Mouse (Mus musculus): ENCODE measurements at regions not wholly inside any gene's neighbourhood (a gene's known extent, or its start where the extent isn't known, plus 50 kb on each side); places are given as distances from the start of the nearest gene placed in this dataset.
A peak's percentile ranks its signal among the peaks of the same experiment; 100 is the strongest.
"Not testable (repeated sequence)": the region's sequence is repeated elsewhere in the genome, so short reads cannot be mapped to it uniquely, and the experiment has no call there.

DNA sequence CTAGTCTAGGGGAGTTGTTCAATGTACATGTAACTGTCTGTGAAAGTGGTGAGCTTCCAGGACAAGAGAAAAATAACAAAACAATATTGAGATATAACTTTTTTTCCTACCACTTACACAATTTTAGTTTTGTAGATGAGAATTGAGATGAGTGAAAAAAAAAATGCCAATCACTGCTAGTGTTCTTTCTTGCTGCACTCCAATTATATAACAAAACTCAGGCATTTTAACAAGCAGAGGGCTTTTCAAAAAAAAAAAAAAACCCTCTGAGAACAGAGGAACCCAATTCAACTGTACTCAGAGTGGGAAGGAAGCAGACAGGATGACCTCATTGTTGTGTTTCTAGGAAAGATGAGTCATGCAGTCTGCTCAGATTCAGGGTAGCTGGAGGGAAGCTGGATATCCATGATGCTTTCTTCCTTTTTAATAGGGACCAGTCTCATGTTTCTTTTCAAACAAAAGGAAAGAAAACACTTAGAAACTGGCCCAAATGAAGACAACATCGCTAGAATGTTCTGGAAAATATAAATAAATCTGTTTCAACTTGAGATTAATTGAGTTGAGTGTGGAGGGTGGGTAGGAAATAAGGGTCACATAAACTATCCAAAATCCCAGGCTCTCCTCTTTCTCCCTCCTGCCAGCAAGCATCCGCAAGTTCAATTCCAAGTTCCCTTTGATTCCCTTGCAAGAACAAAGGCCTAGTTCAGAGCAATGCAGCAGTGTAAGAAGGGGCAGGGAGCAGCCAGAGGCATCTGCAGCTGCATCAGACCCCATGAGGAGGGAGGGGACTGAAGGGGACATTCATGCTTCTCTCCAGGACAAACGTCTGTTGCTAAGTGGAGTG, 250.6 kb downstream of the Trib2 start:
- no peak for DNase-seq (ENCODE audit: extremely low read depth, low read depth)

GRCm38 (mm10) chr12:15562826-15563225, 253.9 kb downstream of the Trib2 start:
- no peak for DNase-seq (ENCODE audit: extremely low read depth, low read depth)

- DNase-seq (ENCODE audit: extremely low read depth, low read depth): no peak
Measured at GRCm38 (mm10) chr12:15555471-15555870, 261.3 kb downstream of the Trib2 start.

GRCm38 (mm10) chr12:15553681-15554007, 263.1 kb downstream of the Trib2 start:
- DNase-seq (ENCODE audit: extremely low read depth, low read depth): no peak

DNA sequence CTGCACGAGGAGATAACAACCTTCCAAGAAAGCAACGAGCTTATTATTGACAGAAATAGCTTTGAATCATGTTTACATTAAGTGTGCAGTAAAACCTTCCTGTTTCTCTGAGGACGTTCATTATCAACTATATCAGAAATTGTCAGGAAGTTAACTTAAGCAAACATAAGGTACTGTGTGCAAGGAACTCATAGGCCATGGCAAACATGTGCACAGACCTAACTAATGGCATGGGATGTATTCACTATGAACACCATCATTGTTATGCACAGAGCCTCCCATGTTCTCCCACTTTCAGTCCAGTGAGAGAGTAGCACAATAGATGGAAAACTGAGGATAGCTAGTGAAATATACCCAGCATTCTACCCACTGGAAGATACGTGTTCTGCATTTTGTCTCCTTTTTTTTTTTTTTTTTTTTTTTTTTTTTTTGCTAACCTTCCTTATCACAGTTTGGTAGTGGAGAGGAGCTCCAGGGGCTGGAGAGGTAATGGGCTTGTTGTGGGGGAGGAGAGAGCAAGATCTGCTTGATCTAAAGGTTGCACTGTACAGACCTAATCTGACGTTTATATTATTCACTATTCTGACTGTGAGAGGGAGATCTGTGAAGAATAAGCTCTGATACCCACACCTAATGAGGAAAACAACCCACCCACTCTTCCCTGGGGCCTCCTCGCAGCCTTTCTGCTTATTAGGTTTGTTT, 263.6 kb downstream of the Trib2 start:
- no peak for DNase-seq (ENCODE audit: extremely low read depth, low read depth)

- DNase-seq (ENCODE audit: extremely low read depth, low read depth): no peak
Measured at GRCm38 (mm10) chr12:15552210-15552609, 264.5 kb downstream of the Trib2 start.

GRCm38 (mm10) chr12:15551281-15551900, 265.3 kb downstream of the Trib2 start:
- DNase-seq (ENCODE audit: extremely low read depth, low read depth): no peak

GRCm38 (mm10) chr12:15544351-15544750, 272.4 kb downstream of the Trib2 start:
- no peak for DNase-seq (ENCODE audit: extremely low read depth, low read depth)

DNA sequence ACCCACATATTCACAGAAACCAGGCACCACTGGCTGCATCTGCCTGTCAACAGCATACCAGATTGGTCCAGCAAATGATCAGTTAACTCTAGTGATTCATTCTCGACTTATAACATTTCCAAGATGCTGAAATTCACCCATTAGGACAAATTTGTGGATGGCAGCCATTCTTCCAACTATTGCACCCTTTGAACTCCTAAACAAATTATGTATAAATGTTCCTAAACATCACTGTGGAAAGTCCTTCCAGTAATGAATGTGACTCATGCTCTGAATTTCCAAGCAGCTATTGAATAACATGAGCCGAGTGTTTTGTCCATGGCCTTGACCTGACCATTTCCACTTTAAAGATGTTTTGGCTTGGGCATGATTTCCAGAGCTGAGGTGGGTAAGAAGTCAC, 274.2 kb downstream of the Trib2 start:
- DNase-seq (ENCODE audit: extremely low read depth, low read depth): no peak

DNA sequence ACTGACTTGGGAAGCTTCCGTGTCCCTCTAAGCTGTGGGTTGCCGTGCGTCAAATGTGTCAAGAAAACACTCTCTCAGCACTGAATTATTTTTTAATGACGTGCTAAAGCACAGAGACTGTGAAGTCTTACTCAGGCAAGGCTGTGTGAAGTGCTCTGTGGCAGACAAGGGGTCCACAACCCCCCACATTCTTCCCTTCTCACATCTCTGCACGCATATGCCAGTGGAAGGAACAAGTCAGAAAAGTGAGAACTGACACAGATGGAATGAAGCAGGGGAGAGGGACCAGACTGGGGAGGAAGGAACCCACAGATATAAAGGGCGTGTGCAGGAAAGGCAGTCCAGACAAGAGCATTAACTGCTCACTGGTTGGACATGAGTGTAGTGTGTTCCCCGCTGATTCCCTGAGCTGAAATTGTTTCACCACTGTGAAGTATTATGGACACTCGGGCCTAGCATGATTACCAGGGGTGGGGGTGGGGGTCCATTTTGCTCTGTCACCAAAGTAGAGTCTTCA, 279.8 kb downstream of the Trib2 start:
- DNase-seq (ENCODE audit: extremely low read depth, low read depth): no peak

- no peak for DNase-seq (ENCODE audit: extremely low read depth, low read depth)
Measured at GRCm38 (mm10) chr12:15536247-15536646, 280.5 kb downstream of the Trib2 start.

DNA sequence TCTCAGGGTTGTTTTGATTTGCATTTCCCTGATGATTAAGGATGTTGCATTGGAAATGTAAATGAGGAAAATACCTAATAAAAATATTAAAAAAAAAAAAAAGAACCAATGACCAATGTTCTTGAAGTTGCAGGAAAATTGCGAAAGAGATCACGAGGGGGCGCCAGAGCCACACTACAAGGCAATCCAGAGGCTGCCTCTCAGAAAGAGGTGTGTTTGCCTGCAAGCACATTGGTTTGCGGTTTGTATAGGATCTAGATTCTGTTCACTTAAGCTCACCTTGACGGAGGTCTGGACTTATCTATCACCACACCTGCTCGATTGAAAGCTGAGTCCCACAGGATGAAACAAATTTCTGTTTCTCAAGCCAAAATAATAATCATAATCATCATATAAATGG, 280.9 kb downstream of the Trib2 start:
- peak; percentile 33 for DNase-seq (ENCODE audit: extremely low read depth, low read depth)

DNA sequence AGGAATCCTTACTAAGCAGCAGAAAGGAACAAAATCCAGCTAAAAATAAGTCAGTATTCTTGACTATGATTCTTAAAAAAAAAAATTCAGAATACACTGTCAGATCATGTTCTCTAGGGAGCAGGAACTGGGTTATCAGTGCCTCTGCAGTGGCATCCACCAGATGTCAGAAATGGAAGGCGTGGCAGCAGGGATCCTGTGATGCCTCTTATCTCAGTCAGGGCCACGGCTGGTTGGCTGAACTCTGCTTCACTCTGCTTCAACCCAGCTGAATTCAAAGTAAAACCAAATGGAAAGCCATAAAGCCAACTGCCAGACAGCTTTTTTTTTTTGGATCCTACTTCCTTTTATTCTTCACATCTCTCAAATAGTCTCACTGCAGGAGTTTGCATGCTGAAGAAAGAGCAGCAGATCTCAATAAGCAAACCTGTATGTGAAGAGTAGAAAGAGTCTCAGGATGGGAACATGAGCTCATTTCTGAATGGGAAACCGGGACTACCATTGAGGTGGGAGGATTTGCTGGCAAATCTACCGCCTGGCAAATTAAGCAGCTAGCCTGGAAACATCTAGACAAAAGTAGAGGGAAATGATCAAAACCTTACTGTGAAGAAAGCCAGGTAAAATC, 295.8 kb downstream of the Trib2 start:
- DNase-seq (ENCODE audit: extremely low read depth, low read depth): peak; percentile 82

GRCm38 (mm10) chr12:15511994-15512393, 304.7 kb downstream of the Trib2 start:
- DNase-seq (ENCODE audit: extremely low read depth, low read depth): no peak

DNA sequence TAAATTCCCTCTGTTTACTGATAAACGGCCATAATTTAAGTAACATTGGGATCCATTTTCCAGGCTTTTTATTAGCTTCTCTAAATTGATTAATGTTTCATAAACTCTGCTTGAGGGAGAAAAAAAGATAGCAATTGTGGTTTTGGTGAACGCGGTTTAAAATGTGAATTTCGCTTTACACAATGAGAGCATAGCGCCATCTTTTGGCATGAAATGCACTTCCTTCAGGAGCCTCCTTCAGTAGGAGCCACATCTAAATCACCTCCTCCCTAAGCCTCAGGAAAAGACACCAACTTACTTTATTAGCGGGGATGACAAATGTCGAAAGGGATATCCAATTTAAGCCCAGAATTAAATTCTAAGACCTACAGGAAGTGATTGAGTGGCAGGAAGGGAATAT, 309.1 kb downstream of the Trib2 start:
- peak; percentile 26 for DNase-seq (ENCODE audit: extremely low read depth, low read depth)

- no peak for DNase-seq (ENCODE audit: extremely low read depth, low read depth)
Measured at GRCm38 (mm10) chr12:15493640-15494039, 323.1 kb downstream of the Trib2 start.

- DNase-seq (ENCODE audit: extremely low read depth, low read depth): no peak
Measured at GRCm38 (mm10) chr12:15472741-15473140, 344.0 kb downstream of the Trib2 start.

GRCm38 (mm10) chr12:15459429-15459828, 357.3 kb downstream of the Trib2 start:
- DNase-seq (ENCODE audit: extremely low read depth, low read depth): no peak

DNA sequence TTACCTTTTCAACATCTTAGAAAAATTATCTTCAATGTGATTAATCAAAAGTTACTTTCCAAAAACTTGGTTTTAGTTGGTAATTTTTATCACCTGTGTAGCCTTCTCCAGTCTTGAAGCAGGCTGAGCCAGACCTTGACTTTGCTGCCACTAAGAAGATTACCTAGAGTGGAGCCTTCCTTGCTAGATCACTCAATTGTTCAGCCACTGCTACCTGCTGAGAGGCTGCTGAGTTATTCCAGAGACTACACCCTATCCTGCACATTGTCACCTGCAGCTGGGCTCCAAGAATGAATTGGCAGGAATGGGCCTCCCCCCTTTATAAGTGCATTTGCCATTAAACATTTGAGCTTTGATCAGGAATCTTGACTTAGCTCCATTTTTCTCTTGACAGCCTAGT, 360.4 kb downstream of the Trib2 start:
- not testable (repeated sequence) for DNase-seq (ENCODE audit: extremely low read depth, low read depth)

GRCm38 (mm10) chr12:15455744-15456143, 361.0 kb downstream of the Trib2 start:
- no peak for DNase-seq (ENCODE audit: extremely low read depth, low read depth)

DNA sequence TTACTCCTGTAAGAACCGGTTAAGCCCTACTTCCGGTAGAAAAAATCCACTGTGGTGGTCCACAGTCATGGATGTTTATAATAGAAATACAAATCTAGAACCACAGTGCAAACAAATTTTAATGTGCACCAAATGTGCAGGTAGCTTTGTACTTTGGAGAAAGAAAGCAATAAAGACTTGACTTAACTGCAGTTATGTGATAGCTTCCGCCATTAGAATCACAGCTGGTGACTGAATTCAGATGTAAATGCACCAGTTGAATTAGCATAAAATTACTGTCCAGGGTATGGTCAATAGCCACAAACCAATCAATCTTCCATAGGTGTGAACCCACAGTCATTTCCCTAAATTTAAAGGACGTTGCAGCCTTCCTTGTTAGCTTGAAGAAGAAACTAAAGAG, 367.2 kb downstream of the Trib2 start:
- DNase-seq (ENCODE audit: extremely low read depth, low read depth): no peak
